31 mouse cellular contexts compared by ENCODE assay signal in the genomic region with DNA sequence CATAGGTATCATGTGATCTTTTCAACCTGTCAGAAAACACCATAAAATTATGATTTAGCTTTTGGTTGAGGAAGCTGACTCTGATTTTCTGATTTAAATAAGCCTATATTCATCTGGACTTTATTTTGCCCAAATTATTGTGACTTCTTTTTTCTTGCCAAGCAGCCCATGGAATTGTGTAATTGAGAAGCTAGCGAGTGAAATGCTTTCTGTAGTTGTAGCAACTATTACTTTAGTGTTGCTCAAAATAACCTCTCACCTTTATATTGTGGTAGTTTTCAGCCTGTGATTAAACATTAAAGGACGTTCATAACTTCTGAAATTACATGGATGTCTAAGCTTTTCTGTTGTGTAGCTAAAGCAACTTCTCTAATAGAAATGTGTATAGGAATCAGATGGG.
"Had no signal": no experiment of that assay in that cellular context is flagged by ENCODE, and none has a peak within 500 bp of the region (broad histone marks: within the 10 kb centered on the region; RNA-seq: fewer than 3 reads in every experiment).

No protein-coding gene starts in this region.

- DNase-seq: left cerebral cortex, postnatal 4 days; liver; liver, embryonic 13.5 days; liver, postnatal 0 days; lung, adult 18-20 months; lung, adult 2 months; lung, embryonic 14.5 days; lung, postnatal 10 days; lung, postnatal 14 days; lung, postnatal 36 days; lung, postnatal 4 days; midbrain, embryonic 14.5 days had no signal

- H3K27ac ChIP-seq: left cerebral cortex, adult 2 months; limb, embryonic 10.5 days; limb, embryonic 12.5 days; limb, embryonic 13.5 days; limb, embryonic 15.5 days; liver, embryonic 12.5 days; liver, embryonic 13.5 days; liver, embryonic 14.5 days; liver, embryonic 15.5 days; lung, embryonic 15.5 days; macrophage; midbrain, embryonic 10.5 days; midbrain, embryonic 12.5 days; midbrain, embryonic 13.5 days; midbrain, embryonic 15.5 days; neural tube, embryonic 12.5 days had no signal

- H3K27me3 ChIP-seq: limb, embryonic 12.5 days; limb, embryonic 13.5 days; limb, embryonic 15.5 days; liver, embryonic 12.5 days; liver, embryonic 13.5 days; liver, embryonic 15.5 days; lung, embryonic 15.5 days; megakaryocyte, embryonic 14.5 days; midbrain, embryonic 12.5 days; midbrain, embryonic 13.5 days; midbrain, embryonic 15.5 days; neural tube, embryonic 12.5 days had no signal

- H3K4me3 ChIP-seq: left cerebral cortex, adult 2 months; limb, embryonic 10.5 days; limb, embryonic 12.5 days; limb, embryonic 13.5 days; limb, embryonic 15.5 days; liver, embryonic 12.5 days; liver, embryonic 13.5 days; liver, embryonic 15.5 days; lung, embryonic 15.5 days; megakaryocyte, embryonic 14.5 days; midbrain, embryonic 10.5 days; midbrain, embryonic 12.5 days; midbrain, embryonic 13.5 days; midbrain, embryonic 15.5 days; myocyte; neural tube, embryonic 12.5 days had no signal

- H3K9ac ChIP-seq: limb, embryonic 12.5 days; limb, embryonic 13.5 days; limb, embryonic 15.5 days; liver, embryonic 12.5 days; liver, embryonic 13.5 days; liver, embryonic 14.5 days; liver, embryonic 15.5 days; liver, postnatal 0 days; lung, embryonic 14.5 days; lung, embryonic 15.5 days; midbrain, embryonic 12.5 days; midbrain, embryonic 13.5 days; midbrain, embryonic 15.5 days; neural tube, embryonic 12.5 days had no signal

- ATAC-seq: liver, embryonic 12.5 days; liver, postnatal 0 days; lung, postnatal 0 days; midbrain, embryonic 13.5 days; midbrain, embryonic 15.5 days; midbrain, embryonic 16.5 days had no signal

- H3K4me2 ChIP-seq: limb, embryonic 12.5 days; limb, embryonic 13.5 days; limb, embryonic 15.5 days; liver, embryonic 12.5 days; liver, embryonic 13.5 days; liver, embryonic 15.5 days; lung, embryonic 14.5 days; lung, embryonic 15.5 days; midbrain, embryonic 12.5 days; midbrain, embryonic 13.5 days; midbrain, embryonic 15.5 days; neural tube, embryonic 12.5 days had no signal

- H3K36me3 ChIP-seq: midbrain, embryonic 15.5 days had no signal

- H3K9me3 ChIP-seq: limb, embryonic 10.5 days; limb, embryonic 12.5 days; limb, embryonic 13.5 days; limb, embryonic 15.5 days; liver, embryonic 12.5 days; liver, embryonic 13.5 days; liver, embryonic 15.5 days; lung, embryonic 15.5 days; megakaryocyte, embryonic 14.5 days; midbrain, embryonic 10.5 days; midbrain, embryonic 12.5 days; midbrain, embryonic 13.5 days; midbrain, embryonic 15.5 days; neural tube, embryonic 12.5 days had no signal

- H3K4me1 ChIP-seq: limb, embryonic 10.5 days; limb, embryonic 12.5 days; limb, embryonic 13.5 days; limb, embryonic 15.5 days; liver, embryonic 15.5 days; lung, embryonic 15.5 days; midbrain, embryonic 10.5 days; midbrain, embryonic 12.5 days; midbrain, embryonic 13.5 days; midbrain, embryonic 15.5 days; neural tube, embryonic 12.5 days had no signal
